Mouse (Mus musculus): Measurements from ENCODE around the gene Slc7a4. TPM values are rescaled to one million over a fixed set of nuclear protein-coding genes. Genes with fewer than 3 reads are reported as not detected.

The Slc7a4 gene
- total RNA-seq, 1 experiment: 2.9 TPM

DNA sequence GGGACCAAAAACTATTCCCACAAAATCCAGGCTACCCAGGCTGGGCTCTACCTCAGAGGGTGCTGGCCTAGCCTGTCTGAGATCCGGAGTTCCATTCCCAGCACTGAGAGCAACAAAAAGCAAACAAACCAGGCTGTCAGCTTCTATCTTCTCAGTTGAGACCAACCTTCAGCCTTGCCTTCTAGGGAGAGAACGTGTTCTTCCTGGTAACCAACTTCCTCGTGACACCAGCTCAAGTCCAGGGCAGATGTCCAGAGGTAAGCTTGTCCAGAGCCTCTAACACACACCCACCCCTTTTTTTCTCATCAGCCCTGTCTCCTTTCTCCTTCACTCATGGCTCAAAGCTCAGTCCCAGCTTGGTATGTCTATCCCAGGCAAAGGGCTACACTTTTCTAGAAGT lies 18.2 kb downstream of the Slc7a4 start:
- no peak overlapping the region for H3K4me3 ChIP-seq (ENCODE audit: insufficient read depth in 1 of 2, low read depth in 1 of 2, low read length in 2 of 2, poor library complexity in 1 of 2, severe bottlenecking in 1 of 2)
- H3K9ac ChIP-seq (ENCODE audit: insufficient read depth, low read depth, low read length, poor library complexity, severe bottlenecking): no peak overlapping the region
- DNase-seq (ENCODE audit: low read depth, low spot score): no peak
- H3K4me1 ChIP-seq (ENCODE audit: control insufficient read depth in 2 of 2, insufficient read depth in 2 of 2, low read length in 2 of 2, poor library complexity in 1 of 2): peaks cover 2 to 12% of the 10 kb centered on the region in 2 experiments; a peak in 3 of 4 replicates
- H3K36me3 ChIP-seq (ENCODE audit: control insufficient read depth, insufficient read depth, low read length, poor library complexity, severe bottlenecking): no peaks in the 10 kb centered on the region
- in situ Hi-C loops (cut with MboI; ENCODE audit: low sequenced_read_pairs in 2 of 2, unreplicated experiment in 2 of 2): no loop called here
- no peaks in the 10 kb centered on the region for H3K9me3 ChIP-seq (ENCODE audit: control insufficient read depth, insufficient read depth, low read depth, low read length)
- TF ChIP-seq ZNF384 (IDR thresholded peaks at IDR 0.05; ENCODE audit: low read depth, low read length): no peak
- TF ChIP-seq CHD2 (IDR thresholded peaks at IDR 0.05; ENCODE audit: low read depth, low read length): no peak
- no peak for TF ChIP-seq ZC3H11A (IDR thresholded peaks at IDR 0.05; ENCODE audit: borderline replicate concordance, low read depth, low read length)
- TF ChIP-seq HCFC1 (IDR thresholded peaks at IDR 0.05; ENCODE audit: borderline replicate concordance, insufficient read depth, low read length): no peak
- TF ChIP-seq MAFK (IDR thresholded peaks at IDR 0.05; ENCODE audit: insufficient read depth, low read depth, low read length): no peak
- no peak overlapping the region for H3K27ac ChIP-seq (ENCODE audit: insufficient read depth, low read depth, low read length, poor library complexity, severe bottlenecking)

DNA sequence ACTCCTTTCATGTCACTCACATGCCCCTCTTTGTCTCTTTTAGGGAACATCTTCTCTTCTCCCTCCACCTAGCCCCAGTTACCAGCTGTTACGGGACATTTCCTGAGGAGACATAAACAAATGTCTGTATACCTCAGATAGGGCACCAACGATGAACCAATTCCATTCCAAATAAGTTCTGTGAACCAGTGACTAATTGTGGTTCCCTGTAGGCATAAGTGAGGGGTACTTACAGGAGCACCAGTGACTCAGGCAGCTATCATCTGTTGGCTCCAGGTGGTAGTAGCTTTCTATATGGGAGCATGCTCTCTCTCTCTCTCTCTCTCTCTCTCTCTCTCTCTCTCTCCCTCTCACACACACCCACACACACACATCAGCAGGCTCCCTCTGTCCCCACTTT lies 18.8 kb downstream of the Slc7a4 start:
- in situ Hi-C loops (cut with MboI; ENCODE audit: low sequenced_read_pairs in 2 of 2, unreplicated experiment in 2 of 2): no loop called here
- TF ChIP-seq ZNF384 (IDR thresholded peaks at IDR 0.05; ENCODE audit: low read depth, low read length) (no peak), CHD2 (IDR thresholded peaks at IDR 0.05; ENCODE audit: low read depth, low read length) (no peak), MAFK (IDR thresholded peaks at IDR 0.05; ENCODE audit: insufficient read depth, low read depth, low read length) (no peak), HCFC1 (IDR thresholded peaks at IDR 0.05; ENCODE audit: borderline replicate concordance, insufficient read depth, low read length) (no peak), ZC3H11A (IDR thresholded peaks at IDR 0.05; ENCODE audit: borderline replicate concordance, low read depth, low read length) (no peak)
- Histone ChIP-seq H3K36me3 (ENCODE audit: control insufficient read depth, insufficient read depth, low read length, poor library complexity, severe bottlenecking) (no peaks in the 10 kb centered on the region), H3K9ac (ENCODE audit: insufficient read depth, low read depth, low read length, poor library complexity, severe bottlenecking) (no peak overlapping the region), H3K9me3 (ENCODE audit: control insufficient read depth, insufficient read depth, low read depth, low read length) (no peaks in the 10 kb centered on the region), H3K4me3 (ENCODE audit: insufficient read depth in 1 of 2, low read depth in 1 of 2, low read length in 2 of 2, poor library complexity in 1 of 2, severe bottlenecking in 1 of 2) (no peak overlapping the region), H3K27ac (ENCODE audit: insufficient read depth, low read depth, low read length, poor library complexity, severe bottlenecking) (no peak overlapping the region), H3K4me1 (ENCODE audit: control insufficient read depth in 2 of 2, insufficient read depth in 2 of 2, low read length in 2 of 2, poor library complexity in 1 of 2) (peaks cover 2 to 15% of the 10 kb centered on the region in 2 experiments; a peak in 3 of 4 replicates)
- no peak for DNase-seq (ENCODE audit: low read depth, low spot score)

DNA sequence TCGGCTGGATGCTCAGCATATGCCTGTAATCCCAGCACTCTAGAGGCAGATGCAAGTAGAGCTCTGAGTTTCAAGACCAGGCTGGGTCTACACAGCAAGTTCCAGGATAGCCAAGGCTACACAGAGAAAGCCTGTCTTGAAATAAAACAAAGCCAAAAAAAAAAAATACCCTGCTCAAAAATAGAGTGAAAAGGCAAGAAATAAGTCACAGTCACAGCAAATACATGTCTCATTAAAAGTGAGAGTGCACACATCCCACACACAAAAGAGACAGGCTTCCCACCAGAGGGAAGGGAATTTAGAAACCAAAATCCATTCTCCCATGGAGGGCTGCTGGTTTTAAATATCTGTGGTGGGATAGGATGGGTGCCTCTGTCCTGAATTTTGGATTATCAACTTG lies 19.4 kb downstream of the Slc7a4 start:
- no peak for DNase-seq (ENCODE audit: low read depth, low spot score)
- in situ Hi-C loops (cut with MboI; ENCODE audit: low sequenced_read_pairs in 2 of 2, unreplicated experiment in 2 of 2): no loop called here
- no peak for TF ChIP-seq CHD2 (IDR thresholded peaks at IDR 0.05; ENCODE audit: low read depth, low read length)
- no peak for TF ChIP-seq HCFC1 (IDR thresholded peaks at IDR 0.05; ENCODE audit: borderline replicate concordance, insufficient read depth, low read length)
- no peak for TF ChIP-seq ZNF384 (IDR thresholded peaks at IDR 0.05; ENCODE audit: low read depth, low read length)
- TF ChIP-seq ZC3H11A (IDR thresholded peaks at IDR 0.05; ENCODE audit: borderline replicate concordance, low read depth, low read length): no peak
- TF ChIP-seq MAFK (IDR thresholded peaks at IDR 0.05; ENCODE audit: insufficient read depth, low read depth, low read length): no peak

DNA sequence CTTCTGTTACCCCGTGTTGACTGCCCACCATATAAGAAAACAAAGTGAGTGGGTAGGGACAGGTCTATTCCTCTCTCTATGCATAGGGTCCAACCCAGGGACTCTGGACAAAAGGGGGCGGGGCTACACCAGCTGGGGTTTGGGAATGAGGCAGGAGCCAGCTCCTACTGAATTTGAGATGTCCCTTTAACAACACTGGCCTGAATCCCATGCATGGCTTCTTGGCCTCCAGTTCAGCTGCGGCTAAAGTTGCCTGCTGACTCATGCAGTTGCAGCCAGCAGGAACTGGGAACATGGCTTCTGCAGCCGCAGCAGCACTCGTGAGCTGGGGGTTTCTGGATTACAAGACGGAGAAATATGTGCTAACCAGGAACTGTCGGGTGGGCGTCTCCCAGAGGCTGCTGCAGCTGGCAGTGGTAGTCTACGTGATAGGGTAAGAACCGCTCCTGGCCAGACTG lies 21.2 kb downstream of the Slc7a4 start, which contains the start of gene P2rx6:
Gene P2rx6, plus strand, starts transcription at position 135 of the 458 bp plus-strand sequence.
- Histone ChIP-seq H3K36me3 (ENCODE audit: control insufficient read depth, insufficient read depth, low read length, poor library complexity, severe bottlenecking) (no peaks in the 10 kb centered on the region), H3K4me3 (ENCODE audit: insufficient read depth in 1 of 2, low read depth in 1 of 2, low read length in 2 of 2, poor library complexity in 1 of 2, severe bottlenecking in 1 of 2) (peak within 1 kb of the TSS; percentile 43 to 64), H3K27ac (ENCODE audit: insufficient read depth, low read depth, low read length, poor library complexity, severe bottlenecking) (no peak within 1 kb of the TSS), H3K9ac (ENCODE audit: insufficient read depth, low read depth, low read length, poor library complexity, severe bottlenecking) (peak within 1 kb of the TSS; percentile 61), H3K9me3 (ENCODE audit: control insufficient read depth, insufficient read depth, low read depth, low read length) (no peaks in the 10 kb centered on the region), H3K4me1 (ENCODE audit: control insufficient read depth in 2 of 2, insufficient read depth in 2 of 2, low read length in 2 of 2, poor library complexity in 1 of 2) (peaks cover 2 to 24% of the 10 kb centered on the region in 2 experiments; a peak in 3 of 4 replicates)
- TF ChIP-seq MAFK (IDR thresholded peaks at IDR 0.05; ENCODE audit: insufficient read depth, low read depth, low read length): 0 out of 2 replicates have a peak, but pooled peaks have one; percentile 29
- TF ChIP-seq CHD2 (IDR thresholded peaks at IDR 0.05; ENCODE audit: low read depth, low read length): no peak
- in situ Hi-C loops (cut with MboI; ENCODE audit: low sequenced_read_pairs in 2 of 2, unreplicated experiment in 2 of 2): no loop called here
- no peak for DNase-seq (ENCODE audit: low read depth, low spot score)

More for the DNA sequence above, 19.4 kb downstream of the Slc7a4 start:
- H3K9ac ChIP-seq (ENCODE audit: insufficient read depth, low read depth, low read length, poor library complexity, severe bottlenecking): no peak overlapping the region
- H3K36me3 ChIP-seq (ENCODE audit: control insufficient read depth, insufficient read depth, low read length, poor library complexity, severe bottlenecking): no peaks in the 10 kb centered on the region
- no peak overlapping the region for H3K4me3 ChIP-seq (ENCODE audit: insufficient read depth in 1 of 2, low read depth in 1 of 2, low read length in 2 of 2, poor library complexity in 1 of 2, severe bottlenecking in 1 of 2)
- peaks cover 2 to 18% of the 10 kb centered on the region in 2 experiments; a peak in 3 of 4 replicates for H3K4me1 ChIP-seq (ENCODE audit: control insufficient read depth in 2 of 2, insufficient read depth in 2 of 2, low read length in 2 of 2, poor library complexity in 1 of 2)
- no peaks in the 10 kb centered on the region for H3K9me3 ChIP-seq (ENCODE audit: control insufficient read depth, insufficient read depth, low read depth, low read length)
- H3K27ac ChIP-seq (ENCODE audit: insufficient read depth, low read depth, low read length, poor library complexity, severe bottlenecking): no peak overlapping the region
